Mouse (Mus musculus) heart, postnatal 25 days (tissue): ENCODE measurements around the gene Dytn. TPM values are rescaled to one million over a fixed set of nuclear protein-coding genes. Genes with fewer than 3 reads are reported as not detected.

ENCODE experiments used
- DNase-seq: peaks from one replicate; pipeline ENCODE4 v3.0.0; 2022; ENCODE audit warnings: low spot score
- intact Hi-C: fragments of 180-260 bp; cut with DNase I; formaldehyde crosslinking; loops from one replicate; pipeline ENCODE4 v1.15.1; 2025
- total RNA-seq, 2 experiments: library from RNA; stranded (reverse); gene quantifications; 2 replicates each; pipeline ENCODE4 v1.2.3; 2021

Gene Dytn
- total RNA-seq, 2 experiments from 2014 or later: not detected

GRCm38 (mm10) chr1:63603870-63604500 is 82.7 kb downstream of the Dytn start:
- DNase-seq: no peak
- intact Hi-C loops: no loop called here

GRCm38 (mm10) chr1:63586869-63587268 is 99.9 kb downstream of the Dytn start:
- DNase-seq: no peak
- intact Hi-C loops: no loop called here

- intact Hi-C loops: no loop called here
- no peak for DNase-seq
Observed at GRCm38 (mm10) chr1:63579153-63579552, 107.6 kb downstream of the Dytn start.

- intact Hi-C loops: no loop called here
- DNase-seq: no peak
Observed at GRCm38 (mm10) chr1:63576803-63577202, 109.9 kb downstream of the Dytn start.

GRCm38 (mm10) chr1:63573864-63574611 is 112.7 kb downstream of the Dytn start:
- DNase-seq: no peak
- intact Hi-C loops: no loop called here

- intact Hi-C loops: no loop called here
- no peak for DNase-seq
Observed at GRCm38 (mm10) chr1:63573432-63573831, 113.3 kb downstream of the Dytn start.

Other genes starting within 250 kb of the Dytn start
- gene Adam23, start 241.0 kb downstream of the Dytn start, total RNA-seq: 1 to 10 TPM; 2.2 to 2.8 TPM
- not detected for gene Gm39653, start 71.0 kb downstream of the Dytn start, total RNA-seq
- not detected for gene Mdh1b, start 43.4 kb upstream of the Dytn start, total RNA-seq
- gene Fastkd2, start 43.7 kb upstream of the Dytn start, total RNA-seq: 10 to 100 TPM; 30.7 to 34.4 TPM
- gene 4933402D24Rik, start 82.3 kb upstream of the Dytn start, total RNA-seq: not detected